Mouse (Mus musculus) urinary bladder, postnatal 25 days (tissue): ENCODE measurements around the gene Rps6ka3.

Experiments used
- DNase-seq: peaks from one replicate; pipeline ENCODE4 v3.0.0; 2022; ENCODE audit warnings: low spot score

Rps6ka3 gene

DNA sequence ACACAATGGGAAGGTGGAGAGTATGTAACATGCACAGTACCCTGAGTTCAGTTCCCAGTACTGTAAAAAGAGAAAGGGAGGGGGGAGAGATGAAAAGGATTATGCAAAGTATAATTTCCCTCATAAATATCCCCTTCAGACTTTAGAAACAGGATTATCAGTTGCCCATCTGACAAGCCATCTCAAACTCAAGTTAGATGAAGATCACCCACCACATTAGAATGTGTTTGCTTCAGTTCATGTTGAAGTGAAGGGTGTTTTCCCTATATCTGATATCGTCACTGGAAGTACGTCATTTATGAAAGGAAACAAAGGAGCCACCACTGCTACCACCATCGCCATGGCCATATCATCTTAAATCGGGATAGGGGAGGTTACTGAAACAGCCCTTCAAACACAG is at the start of gene Rps6ka3:
Gene Rps6ka3 (plus strand): TSS at position 301 of the 400 bp plus-strand sequence.
- no peak for DNase-seq

DNA sequence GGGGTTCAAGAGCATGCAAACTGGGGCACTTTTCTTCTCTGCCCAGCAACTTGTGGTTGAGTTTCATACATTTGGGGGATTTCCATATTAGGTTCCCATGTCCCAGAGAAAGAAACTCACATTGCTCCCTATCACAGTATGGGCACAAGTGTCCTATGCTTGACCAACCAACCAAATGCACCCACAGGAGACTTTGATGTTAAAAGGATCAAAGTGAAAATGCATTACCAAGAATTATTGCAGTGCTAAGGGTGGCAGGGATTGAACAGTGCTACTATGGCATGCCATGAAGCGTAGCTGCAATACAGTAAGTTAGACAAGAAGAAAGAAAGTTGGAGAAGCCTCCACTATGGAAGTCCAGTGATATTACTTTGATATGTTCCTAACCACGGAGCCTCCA is 40.9 kb upstream of the Rps6ka3 start:
- DNase-seq = no peak

DNA sequence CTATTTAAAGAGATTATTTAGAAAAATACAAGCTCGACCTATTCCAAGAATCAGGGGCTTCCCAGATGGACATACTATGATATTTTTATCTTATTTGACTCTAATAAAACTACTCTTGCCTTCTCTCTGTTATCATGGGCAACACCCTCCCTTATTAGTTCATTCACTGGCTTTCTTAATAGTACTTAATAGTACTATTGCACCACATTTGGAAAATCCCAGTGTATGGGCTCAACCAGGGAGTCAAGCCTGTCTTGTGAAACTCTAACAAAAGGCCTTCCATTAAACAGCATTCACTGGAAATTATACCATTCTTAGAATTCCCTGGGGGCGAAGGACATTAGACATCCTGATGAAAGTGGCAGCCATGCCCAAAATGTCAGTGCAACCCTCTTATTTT is 38.5 kb upstream of the Rps6ka3 start:
- DNase-seq = no peak

DNA sequence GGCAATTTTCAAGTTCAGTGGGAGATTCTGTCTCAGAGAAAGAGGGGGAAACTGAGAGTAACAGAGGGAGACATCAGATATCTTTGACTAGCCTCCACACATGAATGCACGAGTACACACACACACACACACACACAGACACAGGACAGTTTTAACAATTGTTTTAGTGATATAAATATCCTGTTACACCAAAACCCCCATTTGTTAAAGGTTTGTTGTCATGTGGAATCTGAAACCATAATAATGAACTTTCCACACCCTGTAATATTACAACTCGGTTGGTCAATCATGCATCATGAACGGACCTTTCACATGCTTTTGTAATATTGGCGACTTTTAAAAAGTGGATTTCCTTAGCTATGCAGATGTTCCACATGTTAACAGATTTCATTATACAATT is 18.5 kb upstream of the Rps6ka3 start:
- no peak for DNase-seq

DNA sequence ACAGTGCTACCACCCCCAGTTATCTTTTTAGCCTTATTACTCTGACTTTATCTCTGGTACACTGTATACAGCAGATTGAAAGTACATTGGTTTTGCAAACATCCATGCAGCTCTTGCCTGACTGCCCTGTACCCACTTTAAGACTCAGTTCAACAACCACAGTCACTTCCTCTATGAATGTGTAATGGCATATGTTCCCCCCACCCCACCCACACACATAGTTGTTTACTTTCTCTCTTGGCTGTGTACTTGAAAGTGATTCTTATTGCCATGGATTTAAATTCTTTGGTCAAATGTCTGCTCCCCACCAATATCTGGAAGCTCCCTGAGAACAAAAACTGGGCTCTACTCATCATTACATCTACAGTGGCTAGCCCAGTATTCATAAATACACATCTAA is 10.6 kb upstream of the Rps6ka3 start:
- DNase-seq = no peak

DNA sequence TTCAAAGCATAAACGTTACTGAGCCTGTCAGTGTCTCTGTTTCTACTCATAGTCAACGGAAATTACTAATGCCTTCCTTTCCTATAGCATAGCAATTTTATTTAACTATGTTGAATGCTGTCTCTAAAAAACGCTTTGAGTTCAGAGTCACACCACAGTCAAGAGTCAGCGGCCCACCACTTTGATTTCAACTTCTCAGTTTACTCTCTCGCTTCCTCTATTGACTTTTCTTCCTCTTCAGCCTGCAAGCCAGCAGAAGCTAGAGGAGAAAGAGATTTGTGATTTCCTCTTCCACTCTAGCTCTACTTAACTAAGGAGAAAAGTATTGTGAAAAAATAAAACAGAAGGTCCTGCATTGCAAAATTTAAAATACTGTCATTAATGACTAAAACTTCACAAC is 10.0 kb upstream of the Rps6ka3 start:
- no peak for DNase-seq

DNA sequence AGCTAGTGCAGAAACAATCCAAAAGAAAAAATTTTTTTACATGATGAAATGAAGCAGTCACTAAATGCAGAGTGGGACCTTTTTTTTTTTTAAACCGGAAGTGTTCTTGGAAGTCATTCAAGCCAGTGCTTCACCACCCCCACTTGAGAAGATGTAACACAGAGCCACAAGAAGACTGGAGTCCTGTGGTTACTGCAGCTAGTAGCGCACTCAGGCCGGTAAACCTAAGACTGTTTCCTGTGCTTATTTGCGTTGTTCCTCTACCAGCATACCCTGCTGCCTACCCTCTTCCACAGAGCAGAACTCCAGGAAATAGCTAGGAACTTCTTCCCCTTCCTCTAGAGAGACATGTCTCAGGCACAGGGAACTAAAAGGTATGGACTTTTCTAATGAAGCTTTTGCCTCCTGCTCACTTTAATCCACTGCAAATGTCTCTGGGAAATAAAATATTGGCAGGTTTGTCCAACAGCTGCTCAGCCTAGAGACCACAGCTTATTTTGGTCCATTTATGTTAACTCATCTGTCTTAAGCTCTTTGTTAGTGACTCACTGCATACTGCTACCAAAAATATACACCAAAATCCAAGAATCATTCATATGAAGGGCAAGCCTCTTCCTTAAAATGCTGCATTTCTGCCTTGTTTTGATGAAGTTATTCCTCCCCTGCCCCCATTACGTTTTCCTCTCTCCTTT is 931 bp downstream of the Rps6ka3 start:
- no peak for DNase-seq

DNA sequence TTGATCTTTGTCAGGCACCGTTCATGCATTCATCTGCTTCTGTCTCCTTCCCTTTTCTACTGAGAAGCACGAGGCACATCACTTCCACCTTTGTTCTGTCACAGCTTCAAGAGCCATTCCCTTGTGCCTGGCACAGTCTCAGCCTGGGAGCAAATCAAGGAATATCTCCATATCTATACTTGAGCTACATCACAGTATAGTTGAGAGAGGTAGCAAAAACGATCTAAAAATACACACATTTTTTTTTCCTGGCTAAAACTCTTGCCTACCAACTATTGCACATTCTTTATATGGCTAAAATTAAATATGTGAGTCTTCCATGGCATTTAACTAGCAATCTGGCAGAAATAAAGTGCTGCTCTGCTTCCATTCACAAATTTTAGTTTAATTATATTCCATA is 5.1 kb downstream of the Rps6ka3 start:
- no peak for DNase-seq

DNA sequence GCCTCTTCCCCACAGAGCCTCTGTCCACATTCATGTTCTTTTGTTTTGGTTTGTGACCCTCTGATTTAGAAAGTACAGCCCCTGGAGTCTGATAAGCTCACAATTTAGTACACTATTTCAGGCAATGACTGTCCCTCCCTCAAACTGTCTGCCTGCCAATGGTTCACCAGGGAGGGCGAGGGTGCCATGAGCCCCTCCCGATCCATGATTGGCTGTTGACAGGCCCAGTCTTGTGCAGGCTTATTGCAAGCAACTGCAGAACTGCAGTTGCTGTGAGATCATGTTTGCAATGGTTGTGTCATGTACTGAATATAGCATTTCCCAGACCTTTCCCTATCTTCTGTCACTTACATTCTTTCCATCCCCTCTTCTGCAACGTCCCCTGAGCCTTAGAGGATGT is 12.4 kb downstream of the Rps6ka3 start:
- DNase-seq = no peak

DNA sequence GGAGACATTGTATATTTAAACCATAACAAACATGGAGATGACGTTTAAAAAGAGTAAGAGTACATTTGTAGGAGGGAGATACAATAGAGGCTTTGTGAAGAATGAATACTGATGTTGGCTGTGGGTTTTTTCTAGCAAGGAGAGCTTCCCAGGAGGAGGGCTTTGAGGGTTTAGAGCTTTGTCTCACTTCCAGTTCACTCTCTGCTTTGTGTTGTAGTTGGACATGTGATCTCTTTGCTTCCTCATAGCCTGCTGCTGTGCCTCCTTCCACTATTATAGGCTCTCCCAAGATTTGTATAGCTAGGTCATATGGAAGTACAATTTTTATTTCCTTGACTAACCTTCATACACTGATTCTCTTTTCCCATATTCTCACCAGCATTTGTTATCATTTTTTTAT is 27.2 kb downstream of the Rps6ka3 start:
- no peak for DNase-seq

DNA sequence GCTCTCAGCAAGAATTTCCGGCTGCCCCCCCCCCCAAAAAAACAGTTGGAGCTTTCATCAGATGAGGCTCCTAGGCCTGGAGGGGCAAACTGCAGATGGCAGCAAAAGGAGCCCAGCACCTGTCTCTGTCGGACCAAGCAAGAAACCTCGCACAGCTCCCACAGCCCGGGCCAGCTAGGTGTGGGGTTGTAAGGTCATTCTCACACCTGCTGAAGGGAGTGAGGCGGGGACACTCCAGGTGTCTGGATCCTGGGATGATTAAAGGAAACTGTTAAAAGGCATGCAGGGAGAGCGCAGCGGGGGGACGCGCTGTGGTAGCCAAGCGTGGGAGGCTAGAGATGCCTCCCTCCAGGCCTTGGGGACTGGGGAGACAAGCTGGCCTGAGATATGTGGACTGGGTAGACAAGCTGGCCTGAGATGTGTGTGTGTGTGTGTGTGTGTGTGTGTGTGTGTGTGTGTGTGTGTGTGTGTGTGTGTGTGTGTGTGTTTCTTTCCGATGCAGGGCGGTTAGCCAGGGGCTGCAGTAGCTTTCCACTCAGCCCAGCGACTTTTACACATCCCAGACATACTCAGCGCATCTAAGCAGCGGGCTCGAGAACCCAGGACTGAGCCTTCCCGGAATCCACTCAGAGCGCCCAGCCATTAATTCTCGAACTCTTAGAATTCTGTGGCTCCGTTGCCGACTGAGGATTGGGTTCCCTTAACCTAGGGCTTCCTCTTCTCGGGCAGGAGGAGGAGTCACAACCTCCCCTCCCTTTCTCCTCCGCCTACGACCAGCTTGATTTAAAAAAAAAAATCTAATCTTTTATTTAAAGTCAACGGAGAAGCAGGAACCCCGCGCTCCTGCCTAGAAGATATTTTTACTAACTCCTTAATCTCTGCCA is 44.1 kb downstream of the Rps6ka3 start:
- peak; percentile 13 for DNase-seq

DNA sequence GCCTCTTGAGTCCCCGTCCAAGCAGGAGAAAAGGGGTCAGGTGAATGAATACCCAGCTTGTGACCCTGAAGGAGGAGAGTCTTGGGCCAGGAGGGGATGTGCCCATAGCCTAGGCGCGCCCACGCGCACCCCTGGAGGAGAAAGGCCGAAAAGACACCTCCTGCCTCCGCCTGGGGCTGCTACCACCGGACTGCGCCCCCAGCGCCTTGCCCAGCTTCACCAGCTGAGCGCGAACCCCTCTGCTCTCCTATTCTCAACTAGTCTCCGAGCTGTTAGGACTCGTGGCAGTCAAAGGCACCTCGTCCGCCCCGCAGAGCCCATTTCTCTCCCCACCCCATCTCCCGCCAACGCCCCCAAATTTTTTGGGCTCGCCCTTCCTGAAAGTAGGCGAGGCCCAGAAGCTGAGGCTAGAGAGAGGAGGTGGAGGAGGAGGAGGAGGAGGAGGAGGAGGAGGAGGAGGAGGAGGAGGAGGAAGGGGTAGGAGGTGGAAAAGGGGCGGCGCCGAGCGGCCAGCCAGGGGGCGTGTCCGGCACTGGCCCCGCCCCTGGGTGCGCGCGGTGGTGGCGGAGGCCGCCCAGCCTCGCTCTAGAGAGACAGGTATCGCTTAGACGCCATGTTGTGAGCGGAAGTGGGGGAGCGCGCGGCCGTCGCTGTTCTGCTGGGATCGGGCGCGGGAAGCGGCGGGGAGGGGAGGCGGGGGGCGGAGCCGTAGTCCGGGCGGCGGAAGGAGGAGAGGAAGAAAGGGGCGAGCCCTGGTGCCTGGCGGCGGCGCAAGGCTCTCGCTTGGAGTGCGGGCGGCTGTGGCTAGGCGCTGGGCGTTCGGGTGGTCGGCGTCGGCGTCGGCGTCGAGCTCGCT is 45.2 kb downstream of the Rps6ka3 start:
- DNase-seq = peak; percentile 72

DNA sequence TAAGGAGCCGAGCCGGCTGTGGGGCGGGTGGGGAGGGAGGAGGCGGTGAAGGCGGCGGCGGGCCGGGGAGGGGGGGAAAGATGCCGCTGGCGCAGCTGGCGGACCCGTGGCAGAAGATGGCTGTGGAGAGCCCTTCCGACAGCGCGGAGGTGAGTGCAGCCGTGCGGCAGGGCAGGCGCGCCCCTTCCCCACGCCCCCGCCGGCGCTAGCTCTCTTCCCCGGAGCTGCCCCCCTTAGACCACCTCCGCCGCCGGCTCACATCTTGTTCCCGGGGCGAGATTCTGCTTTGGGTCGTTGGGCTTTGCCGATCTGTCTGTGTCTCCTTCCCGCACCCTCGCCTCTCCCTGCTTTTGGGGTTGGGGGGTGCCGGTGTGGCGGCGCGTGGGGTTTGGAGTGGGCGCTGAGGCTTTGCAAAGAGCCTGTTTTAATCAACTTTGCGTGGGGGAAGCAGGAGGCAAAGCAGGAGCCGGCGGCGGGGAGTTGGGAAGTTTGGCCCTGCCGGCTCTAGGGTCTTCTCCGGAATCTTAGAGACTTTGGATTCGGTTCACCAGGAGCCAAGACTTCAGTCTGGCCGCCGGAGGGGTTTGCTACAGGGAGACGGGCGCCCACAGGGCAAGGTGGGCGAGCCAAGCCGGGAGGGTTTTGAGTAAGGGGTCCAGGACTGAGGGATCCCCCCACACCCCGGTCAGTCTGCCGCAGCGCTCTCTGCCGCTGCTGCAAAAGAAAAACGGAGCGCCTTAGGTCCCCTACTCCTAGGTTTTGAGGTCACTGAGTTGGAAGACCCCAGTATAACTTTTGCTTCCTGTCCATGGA is 46.1 kb downstream of the Rps6ka3 start:
- no peak for DNase-seq

DNA sequence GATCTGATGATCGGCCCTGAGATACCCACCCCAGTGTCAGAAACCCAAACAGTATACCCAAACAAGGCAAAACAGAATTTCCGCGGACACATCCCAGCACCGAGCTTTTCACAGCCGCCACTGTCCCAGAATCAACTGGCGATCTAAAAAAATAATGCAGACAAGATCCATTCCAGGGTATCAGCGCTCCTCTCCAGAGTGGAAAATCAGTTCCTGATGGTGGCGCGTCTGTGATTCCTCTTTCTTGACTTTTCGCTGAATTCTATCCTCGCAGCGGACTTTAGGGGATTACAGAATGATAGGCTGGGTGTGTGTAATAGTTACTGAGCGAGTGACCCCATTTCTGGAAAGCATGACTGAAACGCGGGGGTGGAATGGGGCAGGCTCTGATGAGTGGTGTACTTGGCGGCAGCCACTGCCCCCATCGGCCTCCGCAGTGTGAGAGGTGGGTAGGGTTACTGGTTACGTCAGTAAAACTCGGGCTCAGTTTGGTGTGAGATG is 46.9 kb downstream of the Rps6ka3 start:
- peak; percentile 10 for DNase-seq

DNA sequence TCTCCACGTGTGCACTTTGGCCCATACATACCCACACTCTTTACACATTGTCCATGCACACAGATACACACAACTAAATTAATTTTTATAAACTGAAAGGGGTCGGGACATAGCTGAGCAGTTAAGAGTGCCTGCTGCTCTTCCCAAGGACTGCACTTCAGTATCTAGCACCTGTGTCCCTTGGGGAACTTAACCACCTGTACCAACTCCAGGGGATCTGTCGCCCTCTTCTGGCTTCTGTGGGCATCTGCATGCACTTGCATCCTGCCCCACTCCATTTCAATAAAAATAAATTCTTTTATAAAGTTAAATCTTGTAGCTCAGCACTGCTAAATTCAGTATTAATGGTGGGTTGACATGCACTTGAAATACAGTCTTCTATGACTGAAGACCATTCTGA is 54.6 kb downstream of the Rps6ka3 start:
- no peak for DNase-seq

DNA sequence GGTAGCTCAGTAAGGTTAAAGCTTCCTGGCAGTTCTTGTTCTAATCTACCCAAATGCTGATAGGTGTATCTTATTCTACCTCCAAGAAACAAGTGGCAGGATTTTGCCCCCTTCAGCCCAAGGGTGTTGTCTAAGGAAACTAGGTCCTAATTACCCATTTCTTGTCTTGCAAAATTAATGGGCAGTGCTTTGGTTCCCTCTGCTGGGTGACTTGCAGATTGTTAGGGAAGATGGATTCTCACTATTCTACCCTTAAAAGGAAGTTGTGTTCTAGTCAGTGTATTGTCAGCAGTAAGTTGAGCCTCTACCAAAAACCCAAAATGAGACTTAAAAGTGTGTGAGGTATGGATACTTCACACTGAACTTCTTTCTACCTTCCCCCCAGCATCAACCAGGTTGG is 59.0 kb downstream of the Rps6ka3 start:
- peak; percentile 8 for DNase-seq

DNA sequence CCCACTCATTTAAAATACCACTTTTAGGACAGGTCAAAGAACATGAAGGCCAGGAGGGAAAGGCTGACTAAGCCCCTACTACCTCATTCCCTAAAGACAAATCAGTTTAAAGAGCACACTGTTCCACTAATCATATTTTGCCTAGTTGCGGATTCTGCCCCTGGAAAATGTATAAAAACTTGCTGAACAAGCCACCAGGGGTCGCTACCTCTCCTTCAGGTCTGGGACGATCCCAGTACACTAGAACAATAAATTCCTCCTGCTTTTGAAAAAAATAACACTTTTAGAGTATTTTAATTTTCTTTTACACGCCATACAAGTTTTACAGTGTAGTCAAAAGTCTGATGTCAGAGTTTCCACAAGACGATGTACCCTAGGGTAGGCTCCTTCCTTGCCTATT is 76.7 kb downstream of the Rps6ka3 start:
- no peak for DNase-seq

DNA sequence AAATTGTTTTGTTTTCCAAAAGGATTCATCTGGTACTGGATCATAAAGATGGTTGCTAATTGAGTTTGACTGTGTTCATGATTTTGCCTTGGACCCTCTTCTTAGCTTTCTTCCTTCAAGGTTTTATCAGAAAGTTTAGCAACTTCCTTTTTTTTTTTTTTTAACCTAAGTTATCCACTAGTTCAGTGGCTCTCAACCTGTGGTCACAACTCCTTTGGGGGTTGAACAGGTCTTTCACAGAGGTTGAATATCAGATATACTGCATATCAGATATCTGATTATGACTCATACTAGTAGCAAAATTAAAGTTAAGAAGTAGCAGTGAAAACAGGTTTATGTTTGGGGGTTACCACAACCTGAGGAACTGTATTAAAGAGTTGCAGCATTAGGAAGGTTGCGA is 85.8 kb downstream of the Rps6ka3 start:
- DNase-seq = no peak

DNA sequence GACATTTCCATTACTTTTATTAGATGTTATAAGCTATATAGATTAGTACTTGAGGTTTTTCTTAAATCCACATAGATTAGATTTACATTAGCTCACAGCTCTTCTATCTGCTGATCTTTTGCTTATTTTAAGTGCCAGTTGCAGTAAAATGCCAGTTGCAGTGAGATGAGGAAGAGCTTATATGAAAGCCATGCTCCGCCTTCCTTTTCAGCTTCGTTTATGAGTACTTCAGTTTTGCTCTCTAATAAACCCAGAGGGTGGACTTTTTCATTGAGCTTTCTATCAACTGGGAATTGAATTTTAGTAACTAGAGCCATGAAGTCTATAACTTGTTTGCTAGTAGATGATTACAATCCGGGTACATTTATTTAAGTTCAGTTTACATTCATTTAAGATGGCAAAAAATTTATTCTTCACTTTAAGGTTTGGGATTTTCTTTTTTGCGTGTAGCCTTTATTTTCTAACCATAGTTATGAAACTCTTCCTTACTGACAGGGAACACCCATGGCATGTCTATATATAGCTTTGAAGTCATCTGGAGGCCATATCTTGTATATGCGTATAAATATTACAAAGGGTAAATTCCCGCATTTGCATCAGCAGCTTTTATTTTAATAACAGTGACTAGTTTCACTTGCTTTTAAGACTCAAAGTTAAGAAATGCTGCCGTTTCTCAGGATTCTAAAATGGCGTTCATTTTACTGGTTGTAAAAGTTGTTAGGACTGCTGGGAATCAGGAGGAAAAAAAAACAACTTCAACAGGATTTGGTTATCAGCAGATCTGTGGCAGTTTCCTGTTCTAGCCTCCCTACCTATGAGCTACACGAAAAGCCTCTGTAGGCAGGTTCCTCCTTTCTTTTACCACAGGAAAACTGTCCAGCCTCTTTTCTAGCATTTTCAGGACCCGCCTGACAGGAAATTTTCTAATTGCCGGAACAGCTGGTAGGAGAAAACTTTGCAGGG is 92.5 kb downstream of the Rps6ka3 start:
- no peak for DNase-seq

DNA sequence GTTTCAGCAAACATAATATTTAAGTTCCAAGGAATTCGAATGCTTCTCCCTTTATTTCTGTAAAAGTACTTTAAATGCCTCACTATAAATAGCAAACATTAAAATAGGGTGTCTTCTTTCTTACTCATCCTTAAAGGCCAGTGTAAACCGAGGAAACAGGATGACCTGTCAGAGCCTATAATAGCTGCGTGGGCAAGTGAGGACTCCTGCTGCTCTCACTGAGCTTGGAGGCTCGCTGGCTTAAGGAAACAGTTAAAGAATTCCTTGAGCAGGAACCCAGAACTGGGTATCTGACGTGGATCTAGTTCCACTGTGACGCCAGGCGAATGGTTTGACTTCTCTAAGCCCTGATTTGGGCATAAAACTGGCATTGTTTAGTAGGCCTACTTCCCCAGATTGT is 105.2 kb downstream of the Rps6ka3 start:
- DNase-seq = no peak
